Mouse (Mus musculus): Measurements from ENCODE around the gene Birc5.

Gene Birc5

GRCm38 (mm10) chr11:117857462-117857861, 8.4 kb downstream of the Birc5 start:
- no peak for DNase-seq

- no peak for DNase-seq
Observed at GRCm38 (mm10) chr11:117858392-117858791, 9.3 kb downstream of the Birc5 start.

- DNase-seq, result no peak
Observed at GRCm38 (mm10) chr11:117860601-117861000, 11.6 kb downstream of the Birc5 start, which contains the start of gene Tmem235. TSS of gene Tmem235 (plus strand) at chr11:117860752.

GRCm38 (mm10) chr11:117863174-117863856, 14.3 kb downstream of the Birc5 start:
- DNase-seq, result peak; percentile 66 to 68

- no peak for DNase-seq
Observed at GRCm38 (mm10) chr11:117864805-117865204, 15.8 kb downstream of the Birc5 start.

- peak in 1 of 2 experiments; percentile 43 for DNase-seq
Observed at GRCm38 (mm10) chr11:117865988-117866387, 16.9 kb downstream of the Birc5 start.

- peak; percentile 61 to 71 for DNase-seq
Observed at GRCm38 (mm10) chr11:117870688-117871365, 21.8 kb downstream of the Birc5 start.

- no peak for DNase-seq
Observed at GRCm38 (mm10) chr11:117871376-117871775, 22.3 kb downstream of the Birc5 start.

GRCm38 (mm10) chr11:117871911-117872584, 23.0 kb downstream of the Birc5 start:
- no peak for DNase-seq

GRCm38 (mm10) chr11:117872861-117873608, 24.0 kb downstream of the Birc5 start, which contains the start of gene Tha1:
TSS of gene Tha1 (minus strand) at chr11:117873481.
- DNase-seq, result peak; percentile 81 to 87

- no peak for DNase-seq
Observed at GRCm38 (mm10) chr11:117874419-117874818, 25.4 kb downstream of the Birc5 start.

- DNase-seq, result no peak
Observed at GRCm38 (mm10) chr11:117875681-117876080, 26.6 kb downstream of the Birc5 start.

- DNase-seq, result peak; percentile 37 to 39
Observed at GRCm38 (mm10) chr11:117877917-117878745, 29.1 kb downstream of the Birc5 start.

GRCm38 (mm10) chr11:117878892-117879291, 29.8 kb downstream of the Birc5 start:
- DNase-seq, result no peak

GRCm38 (mm10) chr11:117879676-117880075, 30.6 kb downstream of the Birc5 start:
- no peak for DNase-seq

GRCm38 (mm10) chr11:117880336-117880976, 31.4 kb downstream of the Birc5 start:
- DNase-seq, result no peak

GRCm38 (mm10) chr11:117880977-117881358, 31.9 kb downstream of the Birc5 start:
- DNase-seq, result no peak

- peak; percentile 60 to 64 for DNase-seq
Observed at GRCm38 (mm10) chr11:117881787-117882186, 32.7 kb downstream of the Birc5 start.

GRCm38 (mm10) chr11:117882208-117882607, 33.2 kb downstream of the Birc5 start:
- no peak for DNase-seq

- no peak for DNase-seq
Observed at GRCm38 (mm10) chr11:117886000-117886399, 36.9 kb downstream of the Birc5 start.

- no peak for DNase-seq
Observed at GRCm38 (mm10) chr11:117888168-117888852, 39.3 kb downstream of the Birc5 start.
